Mouse (Mus musculus): ENCODE measurements at regions not wholly inside any gene's neighbourhood (a gene's known extent, or its start where the extent isn't known, plus 50 kb on each side); places are given as distances from the start of the nearest gene placed in this dataset.

- DNase-seq = no peak
These were observed 299.3 kb upstream of the Cd180 start for GRCm38 (mm10) chr13:102394057-102394456.

- DNase-seq = no peak
These were observed 295.9 kb upstream of the Cd180 start for GRCm38 (mm10) chr13:102397411-102397810.

GRCm38 (mm10) chr13:102411840-102412239, 281.5 kb upstream of the Cd180 start:
- DNase-seq = no peak

GRCm38 (mm10) chr13:102434372-102434954, 258.9 kb upstream of the Cd180 start:
- no peak for DNase-seq

- no peak for DNase-seq
These were observed 250.7 kb upstream of the Cd180 start for GRCm38 (mm10) chr13:102442676-102443075.

- DNase-seq = no peak
These were observed 246.0 kb upstream of the Cd180 start for GRCm38 (mm10) chr13:102447310-102447709.

- no peak for DNase-seq
These were observed 243.8 kb upstream of the Cd180 start for GRCm38 (mm10) chr13:102449416-102450121.

GRCm38 (mm10) chr13:102451176-102451575, 242.2 kb upstream of the Cd180 start:
- no peak for DNase-seq

- no peak for DNase-seq
These were observed 234.6 kb upstream of the Cd180 start for GRCm38 (mm10) chr13:102458711-102459110.

- no peak for DNase-seq
These were observed 229.4 kb upstream of the Cd180 start for GRCm38 (mm10) chr13:102463993-102464392.

GRCm38 (mm10) chr13:102481906-102482305, 211.5 kb upstream of the Cd180 start:
- DNase-seq = no peak

- DNase-seq = no peak
These were observed 210.9 kb upstream of the Cd180 start for GRCm38 (mm10) chr13:102482451-102482850.

- no peak for DNase-seq
These were observed 205.8 kb upstream of the Cd180 start for GRCm38 (mm10) chr13:102487416-102488097.

GRCm38 (mm10) chr13:102491370-102491769, 202.0 kb upstream of the Cd180 start:
- DNase-seq = no peak

GRCm38 (mm10) chr13:102504157-102504947, 189.0 kb upstream of the Cd180 start:
- no peak for DNase-seq

GRCm38 (mm10) chr13:102507226-102507625, 186.1 kb upstream of the Cd180 start:
- peak; percentile 4 for DNase-seq

- DNase-seq = no peak
These were observed 185.4 kb upstream of the Cd180 start for GRCm38 (mm10) chr13:102507916-102508315.

- DNase-seq = no peak
These were observed 182.6 kb upstream of the Cd180 start for GRCm38 (mm10) chr13:102510733-102511279.

GRCm38 (mm10) chr13:102518169-102518882, 175.0 kb upstream of the Cd180 start:
- DNase-seq = no peak

- DNase-seq = no peak
These were observed 171.9 kb upstream of the Cd180 start for GRCm38 (mm10) chr13:102521427-102521826.

GRCm38 (mm10) chr13:102522080-102522479, 171.3 kb upstream of the Cd180 start:
- DNase-seq = no peak

- no peak for DNase-seq
These were observed 166.7 kb upstream of the Cd180 start for GRCm38 (mm10) chr13:102526621-102527140.

Measured in thymus, postnatal 14 days (tissue).